Mouse (Mus musculus) hindbrain, embryonic 15.5 days (tissue): ENCODE results near the gene Zbtb20. TPM values are rescaled to one million over a fixed set of nuclear protein-coding genes. Genes with fewer than 3 reads are reported as not detected.

ENCODE experiments used
- ATAC-seq: fragments of 200-750 bp; cut with Nextera tagmentation; 2 replicates; pipeline ENCODE4 v1.8.0; 2017; ENCODE audit warnings: low read depth, moderate number of reproducible peaks, moderate TSS enrichment; ENCODE audit not compliant: low FRiP score
- H3K27ac ChIP-seq: fragments of 300-500 bp; sonication (generic); replicated peaks from 2 replicates; pipeline ENCODE4 v1.5.1; 2015; ENCODE audit warnings: mild to moderate bottlenecking, inconsistent platforms
- H3K27me3 ChIP-seq: fragments of 300-500 bp; sonication (generic); 2 replicates; pipeline ENCODE4 v1.6.1; 2015; ENCODE audit warnings: control low read depth, inconsistent platforms
- H3K36me3 ChIP-seq: fragments of 300-500 bp; sonication (generic); 2 replicates; pipeline ENCODE4 v1.6.1; 2015; ENCODE audit warnings: control low read depth, inconsistent platforms
- H3K4me1 ChIP-seq: fragments of 300-500 bp; sonication (generic); replicated peaks from 2 replicates; pipeline ENCODE4 v1.6.1; 2015; ENCODE audit warnings: control low read depth, inconsistent platforms
- H3K4me2 ChIP-seq: fragments of 300-500 bp; sonication (generic); 2 replicates; pipeline ENCODE4 v1.6.1; 2015; ENCODE audit warnings: moderate library complexity, mild to moderate bottlenecking, inconsistent platforms
- H3K4me3 ChIP-seq: fragments of 300-500 bp; sonication (generic); 2 replicates; pipeline ENCODE4 v1.5.1; 2015; ENCODE audit warnings: mild to moderate bottlenecking, inconsistent platforms
- H3K9ac ChIP-seq: fragments of 300-500 bp; sonication (generic); 2 replicates; pipeline ENCODE4 v1.6.1; 2015; ENCODE audit warnings: inconsistent platforms
- H3K9me3 ChIP-seq: fragments of 300-500 bp; sonication (generic); 2 replicates; pipeline ENCODE4 v1.6.1; 2016; ENCODE audit warnings: control low read depth, inconsistent platforms
- WGBS: fragments of 180-500 bp; shearing (Covaris S2); methylation state at CpG from one replicate; pipeline ENCODE4 v1.1.7; 2015; 5-methylcytosine and 5-hydroxymethylcytosine counted together
- polyA plus RNA-seq: library from polyadenylated mRNA; unstranded; fragments of >200 nt; fragmentation: Nextera tagmentation; extraction: Ambion mirVana; gene quantifications from 2 replicates; pipeline ENCODE4 v1.2.1, GENCODE M21; 2015

The Zbtb20 gene
- polyA plus RNA-seq, 1 experiment from 2014 or later = 60.9 TPM

DNA sequence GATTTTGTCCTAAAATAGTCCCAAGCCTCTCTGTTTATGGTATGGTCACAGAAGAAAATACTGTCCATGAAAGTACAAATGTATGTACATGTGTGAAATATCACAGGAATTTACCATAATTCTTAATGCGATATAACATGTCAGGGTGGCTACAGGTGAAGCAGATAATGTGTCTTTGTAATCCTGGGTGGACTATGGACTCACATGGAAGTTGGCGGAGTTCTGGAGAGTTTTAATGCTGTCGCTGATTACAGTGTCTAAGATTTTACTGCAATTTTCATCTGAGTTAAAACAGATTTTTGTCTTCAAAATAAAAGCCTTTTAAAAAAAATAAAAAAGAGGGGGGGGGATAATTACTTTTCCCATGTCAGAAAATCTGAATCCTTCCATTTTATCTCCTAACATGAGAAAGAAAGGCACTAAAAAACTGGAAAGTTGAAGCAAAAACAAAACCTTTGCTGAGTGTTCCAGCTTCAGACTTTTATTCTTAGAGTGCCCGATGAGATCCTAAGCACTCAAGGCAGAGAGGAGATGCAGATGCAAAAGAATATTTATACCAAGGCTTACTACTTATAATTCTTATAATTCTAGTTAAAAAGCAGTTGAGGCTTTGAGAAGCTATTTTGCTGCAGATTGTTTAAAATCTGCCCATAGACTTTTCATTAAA lies 509.4 kb downstream of the Zbtb20 start:
- Histone ChIP-seq H3K36me3 (no peaks in the 10 kb centered on the region), H3K9me3 (no peaks in the 10 kb centered on the region), H3K4me3 (no peak overlapping the region), H3K9ac (no peak overlapping the region), H3K4me1 (no peaks in the 10 kb centered on the region), H3K27me3 (no peaks in the 10 kb centered on the region), H3K4me2 (no peak overlapping the region), H3K27ac (no peak overlapping the region)
- ATAC-seq = no peak
- 93% methylated on average over 4 of the region's 4 CpGs for WGBS

DNA sequence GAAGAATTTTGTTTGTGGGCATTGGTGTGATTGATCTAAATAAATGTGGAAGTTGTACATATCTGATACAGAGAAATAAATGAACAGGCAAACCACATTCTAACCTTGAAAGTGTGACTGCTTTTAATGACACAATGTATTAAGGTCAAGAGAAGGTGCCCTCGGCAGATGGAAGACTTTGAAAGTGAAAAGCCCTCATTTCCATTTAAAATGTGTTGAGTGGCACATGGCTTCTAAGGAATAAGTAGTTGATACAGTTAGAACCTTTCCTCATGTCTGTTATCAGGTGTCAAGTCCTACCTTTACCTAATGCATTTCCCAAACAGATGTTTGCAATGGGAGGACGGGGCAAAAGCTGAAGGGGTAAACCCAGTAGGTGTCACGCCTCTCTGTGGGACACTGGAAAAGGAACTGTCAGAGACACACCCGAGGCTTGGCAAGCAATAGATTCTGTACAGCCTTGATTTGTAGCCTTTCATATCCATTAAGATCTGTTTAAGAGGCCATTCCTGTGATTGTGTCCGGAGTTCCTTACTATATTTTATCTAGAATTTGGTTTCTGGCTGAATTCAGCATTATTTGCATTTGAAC lies 510.0 kb downstream of the Zbtb20 start:
- H3K36me3 ChIP-seq = no peaks in the 10 kb centered on the region
- H3K27me3 ChIP-seq = no peaks in the 10 kb centered on the region
- ATAC-seq = no peak
- no peak overlapping the region for H3K4me2 ChIP-seq
- H3K4me1 ChIP-seq = no peaks in the 10 kb centered on the region
- H3K27ac ChIP-seq = no peak overlapping the region
- no peak overlapping the region for H3K9ac ChIP-seq
- 73% methylated on average over 5 of the region's 5 CpGs for WGBS
- no peaks in the 10 kb centered on the region for H3K9me3 ChIP-seq
- H3K4me3 ChIP-seq = no peak overlapping the region

DNA sequence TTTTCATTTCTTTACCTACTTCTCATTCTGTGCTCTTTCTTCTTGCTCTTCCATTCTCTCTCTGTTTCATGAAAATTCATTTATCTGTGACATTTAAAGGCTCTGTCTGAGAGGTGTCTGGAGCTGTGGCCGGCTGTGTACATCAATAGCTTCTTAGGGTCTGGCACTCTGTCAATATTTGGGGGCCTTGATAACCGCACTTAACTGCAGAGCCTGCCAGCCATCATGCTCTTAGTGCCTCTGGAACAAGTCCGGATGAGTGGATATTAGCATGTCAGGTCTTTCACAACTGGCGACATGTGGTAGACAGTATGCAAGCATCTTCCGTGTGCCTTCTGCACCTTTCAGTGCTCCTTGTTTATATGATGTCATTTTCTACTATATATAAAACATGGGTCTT lies 510.7 kb downstream of the Zbtb20 start:
- ATAC-seq = no peak
- H3K9ac ChIP-seq = no peak overlapping the region
- no peak overlapping the region for H3K27ac ChIP-seq
- H3K4me1 ChIP-seq = no peaks in the 10 kb centered on the region
- no peaks in the 10 kb centered on the region for H3K36me3 ChIP-seq
- no peaks in the 10 kb centered on the region for H3K9me3 ChIP-seq
- WGBS = 82% methylated on average over 5 of the region's 5 CpGs
- no peak overlapping the region for H3K4me3 ChIP-seq
- no peaks in the 10 kb centered on the region for H3K27me3 ChIP-seq
- H3K4me2 ChIP-seq = no peak overlapping the region

DNA sequence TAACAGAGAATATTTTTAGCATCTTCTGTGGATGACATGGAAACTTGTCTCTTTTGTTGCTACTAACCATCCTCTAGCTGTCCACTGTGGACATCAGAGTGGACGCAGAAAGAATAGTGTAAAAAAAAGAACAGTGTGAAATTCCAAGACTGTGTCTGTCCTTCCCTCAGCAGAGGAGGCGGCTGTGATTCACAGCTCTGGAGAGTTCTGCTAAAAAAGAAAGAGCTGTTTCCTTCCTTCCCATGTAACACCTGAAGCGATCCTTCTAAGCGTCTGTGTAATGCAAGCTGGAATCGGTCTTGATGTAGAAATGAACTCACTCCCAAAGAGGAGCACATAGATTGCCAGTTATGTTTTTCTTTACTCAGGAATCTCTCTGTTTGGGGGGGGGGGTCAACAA lies 512.7 kb downstream of the Zbtb20 start:
- Histone ChIP-seq H3K27me3 (no peaks in the 10 kb centered on the region), H3K9ac (no peak overlapping the region), H3K9me3 (no peaks in the 10 kb centered on the region), H3K27ac (no peak overlapping the region), H3K4me2 (no peak overlapping the region), H3K4me1 (no peaks in the 10 kb centered on the region), H3K36me3 (no peaks in the 10 kb centered on the region), H3K4me3 (no peak overlapping the region)
- 95% methylated on average over 5 of the region's 5 CpGs for WGBS
- ATAC-seq = no peak

DNA sequence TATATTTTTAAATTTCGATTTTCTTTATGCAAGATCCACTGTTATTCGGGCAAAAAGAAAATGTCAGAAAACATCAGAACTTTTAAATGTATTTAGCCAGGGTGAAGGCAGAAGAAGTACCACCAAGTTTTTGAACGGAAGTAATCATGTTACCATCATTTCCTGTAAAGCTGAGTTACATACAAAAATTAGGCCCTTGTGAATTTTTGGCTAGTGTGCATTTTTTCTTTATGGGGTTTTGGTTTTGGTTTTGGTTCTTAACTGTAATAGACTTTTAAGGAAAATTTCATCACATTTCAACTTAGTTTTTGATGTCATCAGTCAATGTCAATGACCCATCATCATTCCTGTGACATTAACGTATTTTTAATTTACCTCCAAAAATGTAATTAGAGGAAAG lies 514.7 kb downstream of the Zbtb20 start:
- Histone ChIP-seq H3K4me1 (no peaks in the 10 kb centered on the region), H3K9me3 (no peaks in the 10 kb centered on the region), H3K4me3 (no peak overlapping the region), H3K27me3 (no peaks in the 10 kb centered on the region), H3K9ac (no peak overlapping the region), H3K36me3 (no peaks in the 10 kb centered on the region), H3K27ac (no peak overlapping the region), H3K4me2 (no peak overlapping the region)
- WGBS = 89% methylated on average over 4 of the region's 4 CpGs
- ATAC-seq = no peak

DNA sequence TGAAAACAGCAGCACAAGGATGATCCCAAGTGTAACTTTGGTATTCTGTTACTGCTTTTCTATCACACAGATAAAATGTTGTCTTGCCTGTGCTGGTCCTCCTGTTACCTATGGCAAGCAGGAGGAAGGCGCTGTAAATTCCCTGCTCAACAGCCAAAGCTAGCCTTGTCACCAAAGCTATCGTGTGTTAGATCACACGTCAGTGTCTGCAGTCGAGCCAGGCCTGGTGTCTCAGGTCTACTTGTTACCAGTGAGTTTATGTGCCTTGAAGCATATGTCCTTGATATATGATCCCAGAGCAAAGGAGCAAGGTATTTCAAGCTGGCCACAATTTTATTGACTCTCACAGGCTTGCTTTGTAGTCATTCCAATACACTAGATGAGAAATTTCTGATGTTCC lies 517.7 kb downstream of the Zbtb20 start:
- H3K9ac ChIP-seq = no peak overlapping the region
- no peaks in the 10 kb centered on the region for H3K27me3 ChIP-seq
- 90% methylated on average over 4 of the region's 4 CpGs for WGBS

DNA sequence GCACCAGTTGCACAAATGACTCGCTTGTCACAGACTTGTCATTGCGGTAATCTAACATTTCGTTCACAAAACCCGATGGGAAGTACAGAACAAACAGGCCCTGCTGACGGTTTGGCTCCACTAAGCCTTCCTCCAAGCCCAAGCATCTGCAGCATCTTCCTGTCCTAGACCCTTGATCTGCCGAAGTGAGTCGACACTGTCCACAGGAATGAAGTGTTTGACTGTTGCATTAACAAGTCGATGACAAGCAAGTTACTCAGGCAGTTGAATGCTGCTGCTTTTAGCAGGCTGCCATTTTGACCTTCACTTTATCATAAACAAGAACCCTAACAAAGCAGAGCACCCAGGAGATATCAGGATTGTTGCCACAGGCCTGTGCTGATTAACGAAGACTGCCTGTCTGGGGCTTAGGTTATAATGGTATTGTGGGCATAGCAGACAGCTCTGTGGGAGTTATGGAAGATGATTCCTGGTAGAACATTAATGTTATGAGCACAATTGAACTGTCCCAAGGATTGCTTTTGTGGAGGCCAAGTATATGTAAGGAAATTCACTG lies 518.4 kb downstream of the Zbtb20 start:
- WGBS = 72% methylated on average over 9 of the region's 9 CpGs
- Histone ChIP-seq H3K4me3 (no peak overlapping the region), H3K27ac (no peak overlapping the region), H3K9me3 (no peaks in the 10 kb centered on the region), H3K27me3 (no peaks in the 10 kb centered on the region), H3K4me1 (no peaks in the 10 kb centered on the region), H3K4me2 (no peak overlapping the region), H3K36me3 (no peaks in the 10 kb centered on the region), H3K9ac (no peak overlapping the region)
- ATAC-seq = no peak

More for the DNA sequence above, 517.7 kb downstream of the Zbtb20 start:
- Histone ChIP-seq H3K27ac (no peak overlapping the region), H3K4me1 (no peaks in the 10 kb centered on the region), H3K4me2 (no peak overlapping the region), H3K9me3 (no peaks in the 10 kb centered on the region), H3K36me3 (no peaks in the 10 kb centered on the region), H3K4me3 (no peak overlapping the region)
- no peak for ATAC-seq

DNA sequence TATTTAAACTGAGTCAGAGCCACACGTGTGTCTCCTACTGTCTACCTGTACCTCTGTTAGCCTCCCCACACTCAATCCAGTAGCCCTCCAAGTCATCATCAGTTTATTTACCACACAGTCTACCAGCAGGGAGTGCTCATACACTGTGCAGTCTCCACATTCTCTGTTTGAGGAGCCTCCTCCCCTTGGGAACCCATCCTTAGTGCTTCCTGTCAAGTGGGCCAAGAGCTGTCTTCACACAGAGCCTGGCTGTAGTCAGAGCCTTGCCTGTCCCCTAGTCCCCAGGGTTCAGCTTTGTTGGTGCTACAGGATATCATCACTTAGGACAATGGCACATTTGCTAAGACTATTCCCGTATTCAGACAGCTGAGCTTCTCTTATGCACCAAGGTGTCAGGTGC lies 519.1 kb downstream of the Zbtb20 start:
- Histone ChIP-seq H3K9ac (no peak overlapping the region), H3K4me3 (no peak overlapping the region), H3K9me3 (no peaks in the 10 kb centered on the region), H3K36me3 (no peaks in the 10 kb centered on the region), H3K27ac (no peak overlapping the region), H3K27me3 (no peaks in the 10 kb centered on the region), H3K4me1 (no peaks in the 10 kb centered on the region), H3K4me2 (no peak overlapping the region)
- WGBS = 91% methylated on average over 2 of the region's 2 CpGs
- no peak for ATAC-seq

DNA sequence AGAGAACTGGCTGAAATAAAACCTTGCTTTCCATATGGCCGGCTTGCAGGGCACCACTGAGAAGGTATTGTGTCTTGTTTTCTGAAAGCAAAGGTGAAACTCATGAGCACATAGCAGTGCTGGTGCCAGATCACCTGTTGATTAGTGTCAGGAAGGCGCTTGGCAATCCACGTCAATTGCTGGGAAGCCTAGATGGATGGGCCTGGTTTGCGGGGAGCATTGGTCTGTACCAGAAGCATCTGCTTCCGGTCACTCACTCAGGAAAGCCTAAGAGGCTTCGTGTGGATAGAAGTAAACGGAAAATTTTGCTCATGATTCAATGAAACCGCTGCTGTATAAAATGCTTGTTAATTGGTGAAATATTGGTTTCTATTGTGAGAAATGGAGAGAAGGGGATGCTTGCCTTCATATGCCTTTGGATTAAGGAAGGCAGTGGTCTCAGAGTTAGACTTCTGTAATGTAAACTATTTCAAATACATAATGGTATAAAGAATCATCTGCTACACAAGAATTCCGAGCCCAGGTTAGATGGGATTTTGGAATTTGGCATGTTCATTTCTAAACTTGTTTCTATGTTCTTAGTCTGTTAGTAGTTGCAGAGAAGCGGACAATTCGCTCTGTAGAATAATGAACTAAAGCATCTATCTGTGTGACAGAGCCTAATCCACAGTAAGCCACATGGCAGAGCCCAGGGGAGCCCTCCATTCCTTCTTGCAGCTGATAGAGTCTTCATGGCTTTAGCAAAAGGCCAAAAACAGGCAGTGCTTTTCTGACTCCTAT lies 521.4 kb downstream of the Zbtb20 start:
- H3K4me2 ChIP-seq = no peak overlapping the region
- no peak overlapping the region for H3K4me3 ChIP-seq
- ATAC-seq = no peak
- no peaks in the 10 kb centered on the region for H3K9me3 ChIP-seq
- no peak overlapping the region for H3K9ac ChIP-seq
- no peaks in the 10 kb centered on the region for H3K27me3 ChIP-seq
- 93% methylated on average over 11 of the region's 11 CpGs for WGBS
- no peaks in the 10 kb centered on the region for H3K4me1 ChIP-seq
- no peaks in the 10 kb centered on the region for H3K36me3 ChIP-seq
- H3K27ac ChIP-seq = no peak overlapping the region

DNA sequence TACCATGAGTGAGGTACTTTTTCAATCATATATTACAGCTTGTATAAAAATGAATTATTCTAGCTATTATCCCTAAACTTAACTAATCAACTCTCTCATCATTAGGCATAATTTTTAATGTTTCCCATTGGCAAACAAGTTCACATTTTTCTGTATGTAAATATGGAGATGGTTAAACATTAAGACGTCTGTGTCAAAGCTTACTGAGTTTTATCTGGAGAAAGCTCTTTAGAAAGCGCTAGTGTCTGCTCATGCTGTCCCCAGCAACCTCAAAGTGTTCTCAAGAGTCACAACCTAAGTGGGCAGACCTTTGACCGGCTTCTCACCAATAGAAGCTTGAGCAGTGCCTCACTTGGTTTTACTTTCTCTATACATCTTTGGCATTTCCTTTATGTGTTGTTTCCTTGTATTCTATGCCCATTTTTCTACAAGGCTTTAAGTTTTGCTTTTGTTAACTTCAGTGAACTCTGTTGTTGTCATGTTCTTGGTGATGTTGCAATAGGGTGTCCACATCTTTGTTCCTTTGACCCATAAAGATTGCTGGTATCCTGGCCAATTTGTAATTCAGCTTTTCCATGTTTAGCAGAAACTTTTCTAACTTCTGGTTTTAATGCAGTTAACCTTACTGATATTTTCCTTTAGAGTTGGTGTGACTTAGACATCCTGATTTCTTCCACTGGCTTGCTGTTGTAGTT lies 522.1 kb downstream of the Zbtb20 start:
- Histone ChIP-seq H3K27me3 (no peaks in the 10 kb centered on the region), H3K27ac (no peak overlapping the region), H3K9me3 (no peaks in the 10 kb centered on the region), H3K4me3 (no peak overlapping the region), H3K9ac (no peak overlapping the region), H3K36me3 (no peaks in the 10 kb centered on the region), H3K4me2 (no peak overlapping the region), H3K4me1 (no peaks in the 10 kb centered on the region)
- 94% methylated on average over 3 of the region's 3 CpGs for WGBS
- no peak for ATAC-seq

DNA sequence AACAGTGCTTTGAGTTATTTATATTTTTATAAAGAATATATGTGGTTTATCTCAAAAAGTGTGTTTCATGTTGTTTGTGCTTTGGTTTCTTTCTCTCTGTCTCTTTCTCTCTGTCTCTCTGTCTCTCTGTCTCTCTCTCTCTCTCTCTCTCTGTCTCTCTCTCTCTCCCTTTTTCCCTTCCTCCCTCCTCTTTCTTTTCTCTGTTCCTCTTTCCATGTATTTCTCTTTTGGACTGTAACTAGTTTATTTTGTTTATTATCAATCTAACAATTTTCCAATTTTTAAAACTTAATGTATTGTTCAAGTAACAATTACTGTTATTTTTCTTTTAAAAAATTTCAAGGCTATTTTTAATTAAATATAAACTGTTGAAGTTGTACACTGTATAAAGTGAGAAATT lies 523.7 kb downstream of the Zbtb20 start:
- ATAC-seq = no peak
- no peak overlapping the region for H3K4me3 ChIP-seq
- H3K9ac ChIP-seq = no peak overlapping the region
- no peak overlapping the region for H3K4me2 ChIP-seq
- no peaks in the 10 kb centered on the region for H3K36me3 ChIP-seq
- H3K27ac ChIP-seq = no peak overlapping the region
- no peaks in the 10 kb centered on the region for H3K4me1 ChIP-seq
- H3K9me3 ChIP-seq = no peaks in the 10 kb centered on the region
- H3K27me3 ChIP-seq = no peaks in the 10 kb centered on the region

DNA sequence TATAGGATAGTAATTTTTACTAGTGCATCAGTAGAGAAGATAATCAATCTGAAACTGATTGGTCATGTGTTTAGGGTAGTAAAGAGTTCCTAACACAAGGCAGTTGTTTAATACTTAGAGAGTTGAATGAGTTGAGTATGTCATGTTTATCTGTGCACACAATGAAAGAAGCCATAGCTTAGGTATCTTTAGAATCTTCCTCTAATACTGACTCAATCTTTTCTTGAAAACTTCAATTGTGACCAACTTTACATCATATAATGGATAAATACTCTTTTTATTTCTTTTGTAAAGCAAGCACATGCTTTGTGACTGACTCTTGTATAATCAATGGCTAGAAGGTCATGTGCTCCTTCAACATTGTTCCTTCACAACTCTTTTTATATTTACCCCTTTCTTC lies 524.4 kb downstream of the Zbtb20 start:
- Histone ChIP-seq H3K9me3 (no peaks in the 10 kb centered on the region), H3K27ac (no peak overlapping the region), H3K4me1 (no peaks in the 10 kb centered on the region), H3K27me3 (no peaks in the 10 kb centered on the region), H3K36me3 (no peaks in the 10 kb centered on the region), H3K9ac (no peak overlapping the region), H3K4me2 (no peak overlapping the region), H3K4me3 (no peak overlapping the region)
- ATAC-seq = no peak
